Mouse (Mus musculus): ENCODE measurements around the gene Comt.

Comt gene

DNA sequence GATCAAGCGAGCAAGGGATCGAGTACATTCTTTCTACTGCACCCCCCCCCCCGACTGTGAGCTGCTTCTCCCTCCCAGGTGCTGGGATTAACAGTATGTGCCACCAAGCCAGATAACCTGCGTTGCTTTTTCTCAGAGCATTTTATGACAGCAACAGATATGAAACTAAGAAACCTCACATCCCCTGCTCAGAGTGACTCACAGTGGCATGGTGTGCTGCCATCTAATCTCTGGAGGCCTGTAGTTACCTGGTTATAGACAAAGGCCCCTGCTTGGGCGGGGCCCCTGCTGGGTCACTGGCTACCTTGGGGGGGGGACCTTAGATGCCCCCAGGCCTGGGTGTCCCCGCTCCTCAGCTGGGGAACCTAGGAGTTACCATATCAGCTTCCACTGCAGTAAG, 68.7 kb downstream of the Comt start:
- DNase-seq (ENCODE audit: low read depth) = no peak

DNA sequence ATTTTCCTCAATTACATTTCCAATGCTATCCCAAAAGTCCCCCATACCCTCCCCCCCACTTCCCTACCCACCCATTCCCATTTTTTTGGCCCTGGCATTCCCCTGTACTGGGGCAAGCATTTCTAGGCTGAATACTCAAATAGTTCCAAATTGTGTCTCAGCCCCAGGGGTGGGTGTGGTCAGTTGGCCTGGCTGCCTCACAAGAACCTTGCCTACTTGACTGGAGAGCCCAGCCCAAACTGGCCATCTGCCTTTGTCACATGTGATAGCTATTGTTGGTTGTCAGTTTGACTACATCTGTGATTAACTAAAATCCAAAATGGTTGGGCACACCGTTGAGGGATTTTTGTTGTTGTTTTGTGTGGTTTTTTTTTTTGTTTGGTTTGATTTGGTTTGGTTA, 69.7 kb downstream of the Comt start:
- DNase-seq (ENCODE audit: low read depth) = no peak

Data from naive thymus-derived CD4-positive, alpha-beta T cell, adult 2 months (primary cell).